Mouse (Mus musculus): ENCODE measurements at regions not wholly inside any gene's neighbourhood (a gene's known extent, or its start where the extent isn't known, plus 50 kb on each side); places are given as distances from the start of the nearest gene placed in this dataset.

GRCm38 (mm10) chr3:149505692-149506091 lies 515.3 kb upstream of the Adgrl2 start:
- DNase-seq (ENCODE audit: low spot score in 2 of 2), result no peak

DNA sequence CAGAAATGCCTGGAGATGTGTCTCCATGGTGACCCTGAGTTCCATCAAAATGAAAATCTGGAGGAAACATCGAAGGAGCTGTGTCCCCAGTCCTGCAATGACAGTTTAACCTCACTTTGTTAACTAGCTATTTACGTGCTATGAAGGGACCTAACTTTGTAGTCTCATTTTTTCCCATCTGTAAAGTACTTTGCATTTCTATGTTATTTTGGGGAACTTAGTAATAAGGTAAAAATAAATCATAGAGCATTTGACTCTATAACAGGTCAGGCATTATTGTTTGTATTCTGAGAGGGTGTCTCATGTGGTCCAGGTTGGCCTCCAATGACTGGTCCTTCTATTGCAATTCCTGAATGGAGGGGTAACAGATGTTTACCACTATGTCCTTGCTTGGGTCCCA lies 513.6 kb upstream of the Adgrl2 start:
- no peak for DNase-seq (ENCODE audit: low spot score in 2 of 2)

DNA sequence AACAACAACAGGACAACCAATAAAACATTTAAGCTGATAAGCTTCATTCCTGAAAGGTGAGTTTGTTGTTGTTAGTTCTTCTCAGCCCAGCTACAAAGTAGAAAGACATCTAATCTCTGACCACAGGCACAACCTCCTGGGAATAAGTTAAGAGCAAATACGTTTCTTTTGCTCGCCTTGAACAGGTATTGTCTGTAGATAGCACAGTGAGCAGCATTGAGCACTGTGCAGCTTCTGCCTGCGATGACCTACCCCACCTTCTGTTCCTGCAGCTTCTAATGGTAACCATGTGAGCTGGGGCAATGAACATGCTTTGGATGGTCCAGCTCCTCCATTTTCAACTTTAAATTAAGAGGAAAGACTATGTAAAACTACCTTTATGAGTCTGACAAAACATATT lies 509.8 kb upstream of the Adgrl2 start:
- DNase-seq (ENCODE audit: low spot score in 2 of 2), result no peak

GRCm38 (mm10) chr3:149498765-149499164 lies 508.4 kb upstream of the Adgrl2 start:
- no peak for DNase-seq (ENCODE audit: low spot score in 2 of 2)

DNA sequence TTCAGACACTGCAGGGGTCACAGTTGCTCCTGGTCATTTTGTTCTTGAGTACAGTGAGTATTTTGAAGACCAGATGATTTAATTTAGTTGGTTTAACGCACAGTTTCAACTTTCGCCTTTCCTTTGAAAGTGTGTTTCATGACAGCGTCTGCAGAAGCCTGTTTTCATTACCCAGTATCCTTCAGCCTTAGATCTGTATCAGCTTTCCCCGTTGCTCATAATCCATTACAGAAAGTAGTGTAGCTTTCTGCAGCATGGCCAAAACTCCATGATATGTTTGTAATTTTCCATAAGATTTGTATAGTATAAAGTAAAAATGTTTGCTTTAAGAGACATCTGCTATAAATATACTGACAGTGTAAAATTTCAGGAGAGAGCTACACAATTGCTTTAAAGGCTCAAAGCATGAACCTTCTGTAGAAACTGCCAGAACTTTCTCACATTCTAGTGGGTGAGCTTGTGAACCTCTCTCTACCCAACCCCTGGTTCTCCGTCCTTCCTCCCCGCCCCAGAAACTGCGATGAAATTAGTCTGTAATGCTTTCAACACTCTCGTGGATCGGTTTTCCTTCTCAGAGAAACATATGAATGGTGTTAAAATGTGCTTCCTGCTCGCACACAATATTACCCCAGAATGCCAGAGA lies 506.6 kb upstream of the Adgrl2 start:
- DNase-seq (ENCODE audit: low spot score in 2 of 2), result no peak

DNA sequence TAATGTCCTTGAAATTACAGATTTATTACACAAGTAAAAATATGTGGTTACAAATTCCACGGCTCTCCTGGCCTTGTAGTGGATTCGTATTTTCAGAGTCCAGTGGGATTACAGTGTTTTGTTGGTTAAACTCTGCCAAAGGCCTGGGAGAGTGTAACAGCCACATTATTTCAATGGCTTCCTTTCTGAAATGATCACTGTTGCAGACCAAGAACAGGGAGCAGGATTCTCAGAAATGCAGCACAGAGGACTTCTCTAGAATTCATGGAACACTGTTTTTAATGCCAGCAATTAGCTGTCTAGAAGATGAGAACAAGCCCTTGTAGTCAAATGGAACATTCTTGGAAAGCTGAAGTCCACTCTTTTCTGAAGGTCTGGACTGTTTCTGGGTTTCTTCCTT lies 505.8 kb upstream of the Adgrl2 start:
- DNase-seq (ENCODE audit: low spot score in 2 of 2), result no peak

DNA sequence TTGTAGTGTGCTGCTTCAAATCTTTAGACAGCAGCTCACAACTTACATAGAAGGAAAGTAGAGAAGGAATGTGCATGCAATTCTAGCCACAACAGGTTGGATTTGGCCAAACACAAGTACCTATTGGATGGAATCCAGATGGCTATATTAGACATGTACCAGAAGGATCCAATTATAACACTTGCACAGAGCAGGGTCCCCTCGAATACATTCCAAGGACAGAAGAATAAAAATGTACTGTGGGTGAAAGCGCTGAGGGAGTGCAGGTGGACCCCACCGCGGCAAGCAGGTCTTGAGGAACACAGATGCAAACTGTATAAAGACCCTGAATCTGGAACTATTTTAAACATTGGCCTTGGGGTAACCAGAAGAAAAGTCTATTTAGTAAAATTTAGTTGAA lies 497.8 kb upstream of the Adgrl2 start:
- no peak for DNase-seq (ENCODE audit: low spot score in 2 of 2)

GRCm38 (mm10) chr3:149485406-149485805 lies 495.1 kb upstream of the Adgrl2 start:
- no peak for DNase-seq (ENCODE audit: low spot score in 2 of 2)

- no peak for DNase-seq (ENCODE audit: low spot score in 2 of 2)
These were observed 494.0 kb upstream of the Adgrl2 start for GRCm38 (mm10) chr3:149484319-149484718.

- DNase-seq (ENCODE audit: low spot score in 2 of 2), result no peak
These were observed 485.8 kb upstream of the Adgrl2 start for GRCm38 (mm10) chr3:149476151-149476550.

- no peak for DNase-seq (ENCODE audit: low spot score in 2 of 2)
These were observed 476.6 kb upstream of the Adgrl2 start for GRCm38 (mm10) chr3:149466973-149467372.

- no peak for DNase-seq (ENCODE audit: low spot score in 2 of 2)
These were observed 474.2 kb upstream of the Adgrl2 start for GRCm38 (mm10) chr3:149464603-149465002.

DNA sequence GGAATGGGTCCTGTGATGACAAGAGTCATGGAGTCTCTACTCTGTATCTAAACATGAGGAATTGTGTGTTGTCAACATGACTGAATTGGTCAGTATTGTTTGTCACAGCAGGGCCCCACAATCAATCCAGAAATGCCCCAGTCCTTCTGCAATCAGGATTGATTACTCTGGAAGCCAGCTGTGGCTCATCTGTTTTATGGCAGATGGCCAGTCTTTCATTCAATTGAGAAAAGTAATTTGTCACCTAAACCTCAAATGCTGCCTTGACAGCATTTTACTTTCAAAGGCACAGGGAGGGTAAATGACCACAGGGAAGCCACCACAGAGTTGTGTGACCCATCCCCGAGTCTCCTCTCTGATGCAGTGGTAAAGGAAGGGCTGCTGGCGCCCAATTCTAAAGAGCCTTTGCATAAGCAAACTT lies 471.8 kb upstream of the Adgrl2 start:
- no peak for DNase-seq (ENCODE audit: low spot score in 2 of 2)

DNA sequence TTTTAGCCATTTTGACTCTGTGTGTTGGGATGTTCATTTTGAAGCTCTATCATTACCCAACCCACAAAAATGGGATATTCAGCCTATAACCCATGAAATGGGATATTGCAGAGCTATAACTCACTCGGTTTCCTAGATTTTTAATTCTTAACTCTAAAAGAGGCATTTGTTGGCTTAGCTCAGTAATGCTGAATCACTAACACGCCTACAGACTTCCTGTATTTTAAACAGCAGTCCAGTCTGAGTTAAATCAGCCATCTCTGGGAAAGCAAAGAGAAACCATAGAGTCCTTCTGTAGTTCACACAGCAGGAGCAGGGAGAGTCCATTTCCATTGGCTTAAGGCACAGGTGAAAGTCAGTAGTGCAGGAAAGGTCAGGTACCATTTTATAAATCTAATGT lies 471.3 kb upstream of the Adgrl2 start:
- DNase-seq (ENCODE audit: low spot score in 2 of 2), result no peak

DNA sequence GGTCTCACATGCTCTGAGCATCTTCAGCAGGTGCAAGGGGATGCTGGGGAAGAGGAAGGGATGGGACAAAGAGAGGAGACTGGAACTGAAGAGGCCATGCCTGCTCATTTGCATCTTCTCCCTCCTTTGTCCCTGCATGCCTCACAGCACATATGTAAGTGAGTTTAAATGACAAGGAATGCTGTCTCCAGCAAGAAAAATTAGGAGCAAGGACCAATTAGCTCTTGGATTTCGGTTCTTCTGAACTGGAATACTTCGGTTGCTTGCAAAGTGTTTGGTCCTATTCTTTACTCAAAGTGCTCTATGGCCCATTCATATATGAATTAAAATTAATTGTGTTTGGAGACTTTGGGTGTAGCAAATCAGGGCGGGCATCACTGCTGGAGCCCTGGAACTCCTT lies 459.0 kb upstream of the Adgrl2 start:
- DNase-seq (ENCODE audit: low spot score in 2 of 2), result no peak

GRCm38 (mm10) chr3:149445991-149446564 lies 455.7 kb upstream of the Adgrl2 start:
- DNase-seq (ENCODE audit: low spot score in 2 of 2), result no peak

DNA sequence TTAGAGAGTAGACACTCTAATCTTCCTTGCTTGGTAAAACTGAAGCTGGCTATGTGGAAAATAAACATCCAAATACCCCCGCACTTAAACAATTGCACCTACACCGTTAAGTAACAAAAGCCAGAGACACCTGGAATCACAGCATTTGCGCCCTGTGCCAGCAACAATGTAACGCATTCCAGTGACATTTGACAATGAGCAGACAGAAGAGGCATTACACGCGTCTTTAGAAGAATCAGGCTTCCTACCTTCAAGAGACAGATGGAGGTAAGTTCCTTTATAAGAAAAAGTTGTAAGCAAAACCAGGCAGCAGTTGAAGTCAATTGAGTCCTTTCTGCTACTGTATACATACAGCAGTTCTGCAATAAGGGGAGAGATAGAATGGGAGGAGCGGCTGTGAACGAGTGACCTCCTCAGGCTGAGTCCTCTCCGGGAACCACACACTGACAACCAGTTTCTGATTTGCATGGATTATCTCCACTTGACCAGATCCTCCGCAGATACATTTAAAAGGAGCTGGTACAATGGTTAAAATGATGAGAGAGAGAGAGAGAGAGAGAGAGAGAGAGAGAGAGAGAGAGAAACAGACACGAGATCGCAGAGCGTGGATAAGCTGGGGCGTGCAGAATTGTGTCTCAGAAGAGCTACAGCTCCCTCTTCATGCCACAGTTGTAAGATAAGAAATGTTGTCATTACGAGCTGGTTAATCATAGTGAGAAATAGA lies 454.7 kb upstream of the Adgrl2 start:
- DNase-seq (ENCODE audit: low spot score in 2 of 2), result peak in 1 of 2 experiments; percentile 19

GRCm38 (mm10) chr3:149444377-149444776 lies 454.0 kb upstream of the Adgrl2 start:
- no peak for DNase-seq (ENCODE audit: low spot score in 2 of 2)

DNA sequence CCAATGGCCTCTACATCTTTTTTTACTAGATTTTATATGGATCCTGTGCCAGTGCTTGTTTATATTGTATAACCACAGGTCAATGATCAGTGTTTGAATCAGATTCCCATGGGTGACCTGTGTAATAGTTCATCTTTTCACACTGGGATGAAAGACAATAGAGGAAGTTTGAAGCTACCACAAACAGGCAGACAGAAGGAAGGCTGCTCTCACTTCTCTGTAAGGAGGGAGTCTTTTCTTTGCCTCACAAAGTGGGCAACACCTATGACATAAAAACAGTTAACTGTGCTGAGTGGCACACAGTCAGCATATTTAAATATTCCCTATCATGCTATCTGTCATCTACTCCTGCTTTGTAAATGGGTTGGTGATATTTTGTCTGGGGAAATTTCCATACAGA lies 450.9 kb upstream of the Adgrl2 start:
- no peak for DNase-seq (ENCODE audit: low spot score in 2 of 2)

- DNase-seq (ENCODE audit: low spot score in 2 of 2), result no peak
These were observed 447.4 kb upstream of the Adgrl2 start for GRCm38 (mm10) chr3:149437763-149438162.

DNA sequence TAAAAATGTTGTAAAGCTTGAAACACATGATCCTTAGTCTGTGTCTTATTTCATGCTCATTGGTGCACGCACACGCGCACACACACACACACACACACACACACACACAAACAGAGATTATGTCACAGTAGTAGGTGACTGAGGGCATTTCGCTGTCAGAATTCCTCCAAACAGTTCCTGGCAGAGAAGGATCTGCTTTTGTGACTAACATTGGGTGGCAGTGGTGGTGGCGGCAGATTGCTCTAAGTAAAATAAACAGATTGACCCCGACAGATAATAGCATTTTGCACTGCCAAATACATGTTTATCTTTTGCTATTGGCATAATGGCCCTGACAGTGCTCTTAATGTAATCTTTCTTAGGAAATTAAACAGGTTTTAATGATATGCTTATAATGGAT lies 446.6 kb upstream of the Adgrl2 start:
- DNase-seq (ENCODE audit: low spot score in 2 of 2), result no peak

GRCm38 (mm10) chr3:149436420-149436819 lies 446.1 kb upstream of the Adgrl2 start:
- DNase-seq (ENCODE audit: low spot score in 2 of 2), result no peak

DNA sequence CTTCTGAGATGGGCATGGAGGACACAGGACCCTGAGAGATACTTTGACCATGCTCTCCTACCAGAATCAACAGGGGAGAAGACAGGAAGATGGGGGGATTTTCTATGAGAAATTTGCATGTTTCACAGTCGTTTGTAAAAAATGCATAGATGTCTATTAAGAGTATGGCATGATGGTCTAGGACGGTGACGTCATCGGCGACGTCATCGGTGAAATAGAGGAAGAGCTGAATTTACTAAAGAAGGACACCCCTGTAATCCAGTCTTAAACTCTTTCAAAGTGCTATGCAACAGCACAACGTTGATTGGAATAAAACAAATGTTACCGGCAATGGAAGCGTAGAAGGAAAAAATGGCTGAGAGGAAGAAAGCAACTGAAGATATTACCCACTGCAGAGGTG lies 441.4 kb upstream of the Adgrl2 start:
- DNase-seq (ENCODE audit: low spot score in 2 of 2), result no peak

Measured in frontal cortex, postnatal 10 days (tissue).